Comparison of ENCODE assay signal across 8 mouse cellular contexts in the genomic region with DNA sequence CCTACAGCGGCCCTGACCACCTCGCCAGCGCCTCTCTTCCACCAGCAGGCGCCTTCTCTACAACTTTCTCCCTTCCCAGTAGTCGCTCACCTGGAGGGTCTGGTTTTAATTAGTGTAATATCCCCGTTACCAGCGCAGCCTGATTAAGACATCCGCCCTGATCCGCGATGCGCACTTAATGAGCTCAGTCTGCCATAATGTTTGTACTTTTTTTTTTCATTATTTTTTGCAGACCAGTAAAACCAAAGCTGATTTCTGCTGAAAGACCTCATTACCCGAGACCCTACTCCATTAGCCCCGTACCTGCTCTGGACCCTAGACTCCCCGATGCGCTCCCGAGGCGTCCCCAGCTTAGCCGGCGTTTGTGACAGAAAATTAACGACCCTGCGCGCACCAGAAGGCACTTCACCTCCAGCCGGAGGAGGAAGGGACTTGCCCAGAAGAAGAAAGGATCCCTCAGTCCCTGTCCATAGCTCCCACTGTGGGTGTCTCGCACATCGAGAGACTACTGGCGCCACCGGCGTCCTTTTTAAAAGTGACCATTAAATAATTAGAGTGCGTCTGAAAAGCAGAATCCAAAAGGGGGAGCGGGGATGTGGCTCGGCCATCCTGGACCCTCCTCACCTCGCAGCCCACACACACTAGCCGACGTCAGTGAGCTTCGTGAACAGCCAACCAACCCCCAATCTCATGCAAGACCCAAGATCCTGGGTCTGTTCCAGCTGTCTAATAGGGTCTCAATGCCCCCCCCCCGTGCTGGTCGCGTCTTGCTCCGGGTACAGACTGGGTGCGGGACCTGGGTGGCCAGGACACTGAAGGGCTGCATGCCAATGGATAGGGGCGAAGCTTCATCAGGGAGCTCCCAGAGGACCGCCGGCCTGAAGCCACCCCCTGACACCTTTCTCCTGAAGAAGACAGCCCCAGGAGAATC. TPM values are rescaled to one million over a fixed set of nuclear protein-coding genes. Genes with fewer than 3 reads are reported as not detected.
DNase-seq lines count a peak whose midpoint lies in the region; ATAC-seq and TF ChIP-seq lines count a peak whose summit lies in the region.

No protein-coding gene starts in this region.

- no peaks in the 10 kb centered on the region for H3K36me3 ChIP-seq in limb, embryonic 15.5 days
- no peaks in the 10 kb centered on the region for H3K36me3 ChIP-seq in lung, postnatal 0 days (ENCODE audit: insufficient read depth, low read length)

- no peaks in the 10 kb centered on the region for H3K9me3 ChIP-seq in limb, embryonic 15.5 days
- H3K9me3 ChIP-seq in lung, postnatal 0 days (ENCODE audit: low read length): no peaks in the 10 kb centered on the region

- peak overlapping the region; percentile 99 for H3K27ac ChIP-seq in cerebellum, adult 2 months (ENCODE audit: insufficient read depth, low read length)
- H3K27ac ChIP-seq in limb, embryonic 15.5 days: no peak overlapping the region
- no peak overlapping the region for H3K27ac ChIP-seq in lung, postnatal 0 days (ENCODE audit: low read length)

- DNase-seq in cerebellum, adult 2 months: no peak
- no peak for DNase-seq in cerebellum, adult 18-20 months
- peak; percentile 22 for DNase-seq in right cerebral cortex, postnatal 25 days
- DNase-seq in right cerebral cortex, postnatal 10 days (ENCODE audit: low spot score in 2 of 2): no peak
- no peak for DNase-seq in frontal cortex, postnatal 10 days (ENCODE audit: low spot score in 2 of 2)
- DNase-seq in lung, postnatal 0 days (ENCODE audit: low spot score): no peak
- no peak for DNase-seq in thymus, postnatal 10 days (ENCODE audit: low spot score in 2 of 2)

- H3K27me3 ChIP-seq in cerebellum, adult 2 months (ENCODE audit: control insufficient read depth, insufficient read depth, low read length): no peaks in the 10 kb centered on the region
- peaks cover 61% of the 10 kb centered on the region for H3K27me3 ChIP-seq in limb, embryonic 15.5 days
- H3K27me3 ChIP-seq in lung, postnatal 0 days (replicated peaks; ENCODE audit: insufficient read depth, low read length): peaks cover 53% of the 10 kb centered on the region

- peak overlapping the region; percentile 96 for H3K4me2 ChIP-seq in limb, embryonic 15.5 days
- H3K4me2 ChIP-seq in lung, postnatal 0 days (replicated peaks; ENCODE audit: low read depth, low read length): no peak overlapping the region

- TF ChIP-seq EP300 in lung, postnatal 0 days (IDR thresholded peaks at IDR 0.05): no peak

- ATAC-seq in limb, embryonic 15.5 days (ENCODE audit: insufficient number of reproducible peaks, low FRiP score, low TSS enrichment, low read depth): no peak
- no peak for ATAC-seq in lung, postnatal 0 days

- peak overlapping the region; percentile 98 for H3K4me3 ChIP-seq in cerebellum, adult 2 months (replicated peaks; ENCODE audit: insufficient read depth, low read depth, low read length)
- peak overlapping the region; percentile 47 for H3K4me3 ChIP-seq in limb, embryonic 15.5 days
- no peak overlapping the region for H3K4me3 ChIP-seq in lung, postnatal 0 days (ENCODE audit: low read depth, low read length)

- H3K4me1 ChIP-seq in cerebellum, adult 2 months (ENCODE audit: control insufficient read depth, insufficient read depth, low read length): peaks cover 16% of the 10 kb centered on the region
- H3K4me1 ChIP-seq in limb, embryonic 15.5 days: peaks cover 33% of the 10 kb centered on the region
- no peaks in the 10 kb centered on the region for H3K4me1 ChIP-seq in lung, postnatal 0 days (ENCODE audit: insufficient read depth, low read depth, low read length)

- under 1% methylated on average over 43 of the region's 43 CpGs for WGBS in cerebellum, adult 2 months
- WGBS in limb, embryonic 15.5 days: 1% methylated on average over 43 of the region's 43 CpGs
- WGBS in lung, postnatal 0 days: 5% methylated on average over 43 of the region's 43 CpGs

- TF ChIP-seq POLR2A in cerebellum, adult 2 months (IDR thresholded peaks at IDR 0.05; ENCODE audit: borderline replicate concordance, insufficient read depth, low read length): no peak; the same call in 1 of the 2 replicates

- TF ChIP-seq CTCF in cerebellum, adult 2 months (IDR thresholded peaks at IDR 0.05; ENCODE audit: borderline replicate concordance, insufficient read depth, low read depth, low read length): no peak
- TF ChIP-seq CTCF in lung, postnatal 0 days (IDR thresholded peaks at IDR 0.05): no peak

- no peak overlapping the region for H3K9ac ChIP-seq in limb, embryonic 15.5 days
- no peak overlapping the region for H3K9ac ChIP-seq in lung, postnatal 0 days (replicated peaks; ENCODE audit: low read depth)

RNA-seq across cellular contexts. Expression of a gene that starts 3.7 kb away (rescaled TPM):
- 163 and 201 TPM in 2 replicates for polyA plus RNA-seq in cerebellum, adult 2 months (2012; rRNA removed)
- 0.26 and 0.32 TPM in 2 replicates for polyA plus RNA-seq in limb, embryonic 15.5 days (2015; fragmentation: Nextera tagmentation; extraction: Ambion mirVana)
- polyA plus RNA-seq in lung, postnatal 0 days (2015; fragmentation: Nextera tagmentation; extraction: Ambion mirVana): 0.97 and 1.1 TPM in 2 replicates

Comparison
In these comparisons a context has a peak if more than half of its experiments do, and no peak if none do; other contexts are left out.
1. RNA of a gene that starts 3.7 kb away (polyA plus RNA-seq): 163 to 201 TPM in cerebellum, adult 2 months; 0.97 to 1.1 TPM in lung, postnatal 0 days and 0.26 to 0.32 TPM in limb, embryonic 15.5 days; every median in the first group is over 10 times any median in the second.